ENCODE assay signal across 8 mouse cellular contexts in the genomic region with DNA sequence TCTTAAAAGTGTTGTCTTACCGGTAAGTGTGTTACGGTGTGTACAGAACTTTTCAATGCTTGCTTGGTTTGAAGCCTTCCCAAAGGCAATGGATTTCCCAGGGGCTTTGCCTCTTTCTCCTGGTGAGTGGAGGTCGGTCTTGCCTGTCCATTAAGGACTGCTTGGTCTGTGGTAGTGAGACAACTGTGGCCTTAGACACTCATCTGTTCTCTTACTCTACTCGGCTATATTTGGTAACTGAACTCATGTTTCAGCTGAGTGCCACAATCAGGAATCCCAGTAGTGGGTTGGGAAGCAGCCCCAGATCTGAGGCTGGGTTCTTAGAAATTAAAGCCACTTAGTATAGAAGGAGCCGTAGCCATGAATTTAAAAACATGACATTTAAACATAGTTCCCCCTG. TPM values are rescaled to one million over a fixed set of nuclear protein-coding genes. Genes with fewer than 3 reads are reported as not detected.
DNase-seq lines count a peak whose midpoint lies in the region; ATAC-seq and TF ChIP-seq lines count a peak whose summit lies in the region.

A gene (minus strand): TSS at position 170 of the 400 bp plus-strand sequence.

- no peak within 1 kb of the TSS for H3K4me3 ChIP-seq in lung, postnatal 0 days (ENCODE audit: low read depth, low read length)
- no peak within 1 kb of the TSS for H3K4me3 ChIP-seq in hindbrain, embryonic 12.5 days

- no peak for DNase-seq in lung, postnatal 0 days (ENCODE audit: low spot score)
- no peak for DNase-seq in lung, postnatal 10 days
- peak; percentile 45 for DNase-seq in gastrocnemius, adult 18-20 months (ENCODE audit: low spot score)
- peak; percentile 78 for DNase-seq in skeletal muscle tissue, adult 2 months (ENCODE audit: low read depth, low spot score)
- DNase-seq in retina, postnatal 1 day, result no peak
- DNase-seq in layer of hippocampus, adult 9-11 months, result no peak
- no peak for DNase-seq in right cerebral cortex, adult 2 months (ENCODE audit: low spot score in 2 of 2)

- H3K36me3 ChIP-seq in lung, postnatal 0 days (ENCODE audit: insufficient read depth, low read length), result no peaks in the 10 kb centered on the region
- H3K36me3 ChIP-seq in hindbrain, embryonic 12.5 days, result no peaks in the 10 kb centered on the region

- H3K9ac ChIP-seq in lung, postnatal 0 days (replicated peaks; ENCODE audit: low read depth), result no peak within 1 kb of the TSS
- H3K9ac ChIP-seq in hindbrain, embryonic 12.5 days, result no peak within 1 kb of the TSS

- no peak within 1 kb of the TSS for H3K27ac ChIP-seq in lung, postnatal 0 days (ENCODE audit: low read length)
- no peak within 1 kb of the TSS for H3K27ac ChIP-seq in hindbrain, embryonic 12.5 days

- no peaks in the 10 kb centered on the region for H3K9me3 ChIP-seq in lung, postnatal 0 days (ENCODE audit: low read length)
- no peaks in the 10 kb centered on the region for H3K9me3 ChIP-seq in hindbrain, embryonic 12.5 days (replicated peaks)

- H3K27me3 ChIP-seq in lung, postnatal 0 days (replicated peaks; ENCODE audit: insufficient read depth, low read length), result no peaks in the 10 kb centered on the region
- H3K27me3 ChIP-seq in hindbrain, embryonic 12.5 days, result no peaks in the 10 kb centered on the region

- no peak within 1 kb of the TSS for H3K4me2 ChIP-seq in lung, postnatal 0 days (replicated peaks; ENCODE audit: low read depth, low read length)
- H3K4me2 ChIP-seq in hindbrain, embryonic 12.5 days (replicated peaks), result no peak within 1 kb of the TSS

- H3K4me1 ChIP-seq in lung, postnatal 0 days (ENCODE audit: insufficient read depth, low read depth, low read length), result no peaks in the 10 kb centered on the region
- H3K4me1 ChIP-seq in hindbrain, embryonic 12.5 days, result 0 out of 2 replicates have a peak, but pooled peaks cover 3% of the 10 kb centered on the region

- no peak for ATAC-seq in lung, postnatal 0 days
- no peak for ATAC-seq in hindbrain, embryonic 12.5 days (ENCODE audit: low FRiP score)

- WGBS in lung, postnatal 0 days, result 81% methylated on average over 5 of the region's 5 CpGs
- 86% methylated on average over 5 of the region's 5 CpGs for WGBS in hindbrain, embryonic 12.5 days

- no peak for TF ChIP-seq EP300 in lung, postnatal 0 days (IDR thresholded peaks at IDR 0.05)

- no peak for TF ChIP-seq CTCF in lung, postnatal 0 days (IDR thresholded peaks at IDR 0.05)

RNA-seq across cellular contexts. Expression of the gene that starts here (rescaled TPM):
- 130 and 144 TPM in 2 replicates for polyA plus RNA-seq in lung, postnatal 0 days (2015; fragmentation: Nextera tagmentation; extraction: Ambion mirVana)
- total RNA-seq in gastrocnemius, adult 18-20 months (2021), result 10 to 100 TPM; 42.0 to 57.2 TPM
- polyA plus RNA-seq in hindbrain, embryonic 12.5 days (2016; fragmentation: Nextera tagmentation; extraction: Ambion mirVana), result 64.6 and 72.5 TPM in 2 replicates

Comparison
In these comparisons a context has a peak if more than half of its experiments do, and no peak if none do; other contexts are left out.
1. DNase-seq: peak in gastrocnemius, adult 18-20 months (single experiment) and skeletal muscle tissue, adult 2 months (single experiment); none in lung, postnatal 0 days (single experiment), lung, postnatal 10 days (single experiment), retina, postnatal 1 day (single experiment), layer of hippocampus, adult 9-11 months (single experiment) and right cerebral cortex, adult 2 months (0 of 2).